Mouse (Mus musculus) olfactory bulb, adult 2 months (tissue): ENCODE data around the gene Pafah1b3.

ENCODE experiments used
- CTCF ChIP-seq: fragments of 200-500 bp; IDR thresholded peaks from 2 replicates; pipeline ENCODE4 v1.5.1; 2012; ENCODE audit warnings: low read depth, mild to moderate bottlenecking, low read length, moderate library complexity; ENCODE audit not compliant: insufficient read depth
- POLR2A ChIP-seq: fragments of 200-500 bp; IDR thresholded peaks from 2 replicates; pipeline ENCODE4 v1.6.1; 2012; ENCODE audit warnings: mild to moderate bottlenecking, low read depth, low read length, moderate library complexity; ENCODE audit not compliant: insufficient read depth

GRCm38 (mm10) chr7:25284171-25284570 is 13.6 kb downstream of the Pafah1b3 start:
- no peak for TF ChIP-seq POLR2A
- TF ChIP-seq CTCF = no peak
